Mouse (Mus musculus) lung, adult 2 months (tissue): ENCODE data around the gene Psme1. TPM values are rescaled to one million over a fixed set of nuclear protein-coding genes. Genes with fewer than 3 reads are reported as not detected.

Experiments
- DNase-seq: peaks from one replicate; pipeline ENCODE4 v3.0.0; 2022
- H3K4me1 ChIP-seq: fragments of 200-500 bp; 2 replicates; pipeline ENCODE4 v1.6.1; 2011; ENCODE audit warnings: low read length; ENCODE audit not compliant: control insufficient read depth, insufficient read depth
- H3K4me3 ChIP-seq: fragments of 200-500 bp; replicated peaks from 2 replicates; pipeline ENCODE3; 2011; ENCODE audit warnings: low read depth, mild to moderate bottlenecking, control low read depth, low read length; ENCODE audit errors: extremely low read depth
- CTCF ChIP-seq: fragments of 200-500 bp; IDR thresholded peaks from 2 replicates; pipeline ENCODE4 v1.5.1; 2011; ENCODE audit warnings: mild to moderate bottlenecking, low read length, control low read depth; ENCODE audit not compliant: insufficient read depth
- POLR2A ChIP-seq: fragments of 200-500 bp; IDR thresholded peaks from 2 replicates; pipeline ENCODE4 v1.6.1; 2011; ENCODE audit warnings: low read depth, mild to moderate bottlenecking, control low read depth, low read length, borderline replicate concordance; ENCODE audit errors: extremely low read depth
- WGBS: fragments of 180-500 bp; shearing (Covaris S2); methylation state at CpG from one replicate; pipeline ENCODE4 v1.1.7; 2018; 5-methylcytosine and 5-hydroxymethylcytosine counted together
- polyA plus RNA-seq: library from polyadenylated mRNA; depleted of rRNA; stranded (reverse); fragments of >200 nt; gene quantifications from 2 replicates; pipeline ENCODE4 v1.2.3, GENCODE M21; 2012; rRNA removed

Psme1 gene
- 82.8 and 98.6 TPM in 2 replicates for polyA plus RNA-seq

- Histone ChIP-seq H3K4me1 (peaks cover 5% of the 10 kb centered on the region), H3K4me3 (peak within 1 kb of the TSS; percentile 96)
- under 1% methylated on average over 32 of the region's 32 CpGs for WGBS
- TF ChIP-seq POLR2A (peak; percentile 48; the same call in 1 of the 2 replicates), CTCF (no peak)
- peak; percentile 79 for DNase-seq
Measured at GRCm38 (mm10) chr14:55577871-55578667, at the start of gene Psme1. Gene Psme1 (plus strand): TSS chr14:55578123.

DNA sequence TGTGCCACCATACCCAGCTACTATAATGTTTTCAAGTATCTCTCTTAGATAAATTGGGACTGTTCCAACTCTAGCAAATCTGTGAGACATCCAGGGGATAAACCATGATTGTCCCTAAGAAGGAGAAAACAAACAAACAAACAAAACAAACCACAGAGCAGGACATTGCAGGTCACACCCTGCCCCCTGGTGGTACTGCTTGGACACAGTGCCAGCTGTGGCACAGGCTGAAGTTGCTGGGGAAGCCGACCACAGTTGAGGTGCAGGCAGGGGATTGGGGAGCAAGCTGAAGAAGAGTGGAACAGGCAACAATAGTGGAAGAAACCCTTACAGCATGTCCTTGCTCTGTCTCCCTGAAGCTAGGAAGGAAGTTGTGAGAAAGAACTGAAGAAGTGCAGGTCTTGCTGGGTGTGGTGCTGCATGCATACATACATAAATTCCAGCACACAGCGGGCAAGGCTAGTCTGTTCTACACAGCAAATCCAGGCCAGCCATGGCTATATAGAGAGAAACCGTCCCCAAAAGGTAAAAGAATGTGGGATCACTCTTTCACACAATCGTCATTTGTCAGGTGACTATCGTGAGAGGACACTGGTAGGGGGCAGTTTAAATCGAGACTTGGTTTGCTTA is 41.7 kb upstream of the Psme1 start:
- WGBS: 44% methylated on average over 6 of the region's 6 CpGs
- no peak overlapping the region for H3K4me3 ChIP-seq
- H3K4me1 ChIP-seq: 0 out of 2 replicates have a peak, but pooled peaks cover 3% of the 10 kb centered on the region
- DNase-seq: peak; percentile 12
- peak; percentile 79 for TF ChIP-seq CTCF
- no peak for TF ChIP-seq POLR2A

GRCm38 (mm10) chr14:55540067-55540786 is 37.7 kb upstream of the Psme1 start, which contains the start of gene Pck2:
Gene Pck2 (plus strand): TSS chr14:55540266.
- peak; percentile 79 for DNase-seq
- Histone ChIP-seq H3K4me3 (peak within 1 kb of the TSS; percentile 96), H3K4me1 (0 out of 2 replicates have a peak, but pooled peaks cover 3% of the 10 kb centered on the region)
- TF ChIP-seq POLR2A: peak; percentile 89; the same call in 1 of the 2 replicates
- TF ChIP-seq CTCF: no peak
- under 1% methylated on average over 32 of the region's 32 CpGs for WGBS

DNA sequence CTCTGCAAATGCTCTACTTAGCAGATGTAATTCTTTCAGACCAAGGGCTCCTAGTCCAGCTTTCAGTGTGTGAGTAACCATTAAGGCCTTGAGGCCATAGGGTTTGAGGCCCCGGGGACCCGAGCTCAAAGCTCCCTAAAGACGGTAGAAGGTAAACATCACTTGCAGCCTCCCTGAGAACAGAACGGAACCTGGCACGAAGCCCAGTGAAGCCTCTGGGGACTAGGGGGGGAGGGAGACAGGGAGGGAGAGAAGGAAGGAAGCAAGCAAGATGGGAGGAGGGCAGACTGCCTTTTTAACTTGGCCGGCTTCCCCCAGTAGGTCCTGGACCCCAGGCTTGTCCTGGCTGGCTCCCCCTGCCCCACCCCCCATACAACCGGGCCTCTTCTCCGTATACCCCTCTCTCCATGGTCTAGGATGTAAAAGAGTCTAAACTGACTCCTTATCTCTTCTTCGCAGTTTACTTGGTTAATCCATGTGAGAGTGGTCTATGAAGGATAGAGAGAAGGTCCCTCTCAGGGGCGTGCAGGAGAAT is 37.1 kb upstream of the Psme1 start:
- DNase-seq: peak; percentile 72
- Histone ChIP-seq H3K4me1 (0 out of 2 replicates have a peak, but pooled peaks cover 3% of the 10 kb centered on the region), H3K4me3 (peak overlapping the region; percentile 96)
- TF ChIP-seq CTCF (no peak), POLR2A (no peak)
- whole genome bisulfite sequencing: 3% methylated on average over 10 of the region's 10 CpGs

DNA sequence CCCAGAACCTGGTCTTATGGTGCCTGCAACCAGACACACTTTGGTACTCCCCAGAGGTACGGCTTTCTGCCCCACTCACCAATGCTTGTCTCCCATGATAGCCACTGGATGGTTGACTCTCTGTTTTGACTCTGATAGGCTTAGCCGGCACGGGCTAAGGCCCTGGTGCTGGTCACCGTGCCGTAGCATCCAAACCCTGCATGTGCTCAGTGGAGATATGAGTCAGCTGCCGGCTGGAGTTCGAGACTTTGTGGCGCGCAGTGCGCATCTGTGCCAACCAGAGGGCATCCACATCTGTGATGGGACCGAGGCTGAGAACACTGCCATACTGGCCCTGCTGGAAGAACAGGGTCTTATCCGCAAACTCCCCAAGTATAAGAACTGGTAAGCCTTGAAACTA is 35.7 kb upstream of the Psme1 start:
- TF ChIP-seq CTCF: no peak
- no peak for TF ChIP-seq POLR2A
- DNase-seq: no peak
- H3K4me3 ChIP-seq: no peak overlapping the region
- WGBS: 94% methylated on average over 12 of the region's 12 CpGs
- H3K4me1 ChIP-seq: 0 out of 2 replicates have a peak, but pooled peaks cover 3% of the 10 kb centered on the region

DNA sequence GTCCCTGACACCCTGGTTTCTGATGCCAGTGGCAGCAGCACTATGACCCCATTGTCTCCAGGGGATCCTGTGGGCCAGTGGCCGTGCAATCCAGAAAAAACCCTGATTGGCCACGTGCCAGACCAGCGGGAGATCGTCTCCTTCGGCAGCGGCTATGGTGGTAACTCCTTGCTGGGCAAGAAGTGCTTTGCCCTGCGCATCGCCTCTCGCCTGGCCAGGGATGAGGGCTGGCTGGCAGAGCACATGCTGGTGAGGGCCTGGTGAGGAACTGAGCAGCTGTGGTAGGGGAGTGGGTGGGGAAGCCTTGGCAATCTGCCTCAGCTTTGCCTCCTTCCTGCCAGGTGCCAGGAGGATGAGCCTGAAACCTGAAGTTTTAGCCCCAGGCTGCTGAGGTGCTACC is 33.6 kb upstream of the Psme1 start:
- no peak for DNase-seq
- WGBS: 68% methylated on average over 9 of the region's 9 CpGs
- H3K4me3 ChIP-seq: no peak overlapping the region
- TF ChIP-seq CTCF: no peak
- 0 out of 2 replicates have a peak, but pooled peaks cover 3% of the 10 kb centered on the region for H3K4me1 ChIP-seq

DNA sequence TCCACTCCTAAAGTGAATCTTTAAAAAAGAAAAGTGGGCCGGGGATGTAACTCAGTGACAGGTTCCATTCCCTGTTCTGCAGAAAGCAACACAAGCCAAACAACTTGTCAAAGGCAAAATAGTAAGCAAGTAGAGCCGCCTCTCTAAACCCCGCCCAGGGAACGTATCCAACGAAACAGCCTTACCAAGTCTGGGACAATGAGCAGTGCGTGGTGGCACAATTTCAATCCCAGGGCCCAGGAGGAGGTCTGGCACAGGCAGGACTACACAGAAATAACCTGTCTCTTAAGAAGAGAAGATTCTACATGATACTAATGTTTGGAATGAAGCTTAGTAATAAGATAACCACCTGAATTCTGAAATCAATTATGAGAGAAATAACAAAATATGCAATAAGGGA is 27.7 kb upstream of the Psme1 start:
- no peak for DNase-seq
- H3K4me1 ChIP-seq: no peaks in the 10 kb centered on the region
- no peak overlapping the region for H3K4me3 ChIP-seq
- no peak for TF ChIP-seq POLR2A
- TF ChIP-seq CTCF: no peak
- WGBS: 82% methylated on average over 6 of the region's 6 CpGs

DNA sequence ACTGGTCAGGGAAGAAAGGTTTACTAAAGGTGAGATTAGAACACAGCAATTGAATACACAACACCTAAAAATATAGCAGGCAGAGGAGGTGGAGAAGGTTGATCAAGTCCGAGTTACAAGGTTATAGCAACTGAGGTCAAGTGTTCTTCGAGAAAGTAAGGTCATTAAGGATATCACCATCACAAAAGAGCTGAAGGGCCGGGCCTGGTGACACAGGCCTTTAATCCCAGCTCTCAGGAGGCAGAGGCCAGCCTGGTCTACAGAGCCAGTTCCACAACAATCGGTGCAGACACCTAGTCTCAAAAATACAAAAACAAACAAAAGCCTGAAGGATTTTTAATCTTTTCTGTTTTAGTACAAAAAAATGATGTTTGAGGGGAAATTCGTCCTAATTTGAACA is 26.6 kb upstream of the Psme1 start:
- Histone ChIP-seq H3K4me3 (no peak overlapping the region), H3K4me1 (no peaks in the 10 kb centered on the region)
- DNase-seq: no peak
- 65% methylated on average over 5 of the region's 5 CpGs for WGBS
- TF ChIP-seq CTCF (no peak), POLR2A (no peak)

DNA sequence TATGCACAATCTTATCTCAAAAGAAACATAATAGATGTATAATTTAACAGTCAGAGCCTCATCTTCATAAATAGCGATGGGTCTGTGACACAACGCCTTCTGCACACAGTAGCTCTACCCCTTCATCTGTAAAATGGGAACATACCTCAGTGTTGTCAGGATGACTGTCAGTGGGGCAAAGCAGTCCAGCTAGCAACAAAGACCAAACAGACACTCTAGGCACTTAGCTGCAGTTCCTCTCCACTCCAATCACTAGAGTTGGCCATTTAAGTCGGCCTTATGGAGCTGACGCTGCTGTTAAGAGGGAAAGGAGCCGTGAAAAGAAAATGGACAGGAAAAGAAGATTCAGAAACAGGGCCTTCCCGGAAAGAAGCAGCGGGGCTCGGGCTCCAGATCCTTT is 26.1 kb upstream of the Psme1 start:
- peaks cover 2% of the 10 kb centered on the region; the same call in 1 of the 2 replicates for H3K4me1 ChIP-seq
- 82% methylated on average over 8 of the region's 8 CpGs for WGBS
- no peak for DNase-seq
- no peak for TF ChIP-seq CTCF
- TF ChIP-seq POLR2A: no peak
- H3K4me3 ChIP-seq: no peak overlapping the region
